Mouse (Mus musculus): ENCODE data around the gene Akr1b8. TPM values are rescaled to one million over a fixed set of nuclear protein-coding genes. Genes with fewer than 3 reads are reported as not detected.

Akr1b8 gene
- polyA plus RNA-seq (2016; fragmentation: Nextera tagmentation; extraction: Ambion mirVana), result 27.2 and 29.1 TPM in 2 replicates

DNA sequence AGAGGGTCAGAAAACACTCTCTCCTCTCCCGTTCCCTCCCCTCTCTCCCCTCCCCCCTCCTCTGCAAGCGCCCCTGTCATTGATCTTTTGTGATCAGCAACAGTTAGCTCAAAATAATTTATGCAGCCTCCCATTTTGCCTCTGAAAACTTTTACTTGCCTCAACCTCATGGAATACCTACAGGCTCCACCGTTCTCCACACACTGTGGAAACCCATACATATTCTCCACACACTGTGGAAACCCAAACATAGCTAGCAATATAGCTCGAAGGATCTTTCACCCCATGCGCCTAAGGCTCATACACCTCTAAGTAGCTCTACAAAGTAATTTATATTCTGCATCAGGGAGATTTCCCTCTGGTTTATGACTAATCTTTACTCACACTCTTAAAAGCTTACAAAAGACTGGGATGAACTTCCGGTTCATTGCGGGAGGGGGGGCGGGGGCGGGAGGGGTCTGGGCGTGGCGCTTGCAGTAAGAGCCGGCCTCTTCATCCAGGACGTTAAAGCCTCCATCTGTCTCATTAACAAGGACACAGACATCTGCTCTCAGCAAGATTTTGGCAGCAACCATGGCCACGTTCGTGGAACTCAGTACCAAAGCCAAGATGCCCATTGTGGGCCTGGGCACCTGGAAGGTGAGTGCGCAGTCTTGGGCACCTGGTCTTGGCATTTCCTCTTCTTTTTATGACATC is at the start of gene Akr1b8:
Gene Akr1b8, plus strand, starts transcription at position 462 of the 696 bp plus-strand sequence.
- Histone ChIP-seq H3K9me3 (no peaks in the 10 kb centered on the region), H3K27me3 (ENCODE audit: insufficient read depth, poor library complexity, severe bottlenecking) (no peaks in the 10 kb centered on the region), H3K27ac (peak within 1 kb of the TSS; percentile 87), H3K4me3 (peak within 1 kb of the TSS; percentile 49), H3K4me1 (replicated peaks) (peaks cover 27% of the 10 kb centered on the region), H3K36me3 (peaks cover 8% of the 10 kb centered on the region; the same call in 1 of the 2 replicates)
- WGBS, result 16% methylated on average over 16 of the region's 16 CpGs
- peak; percentile 56 for DNase-seq (ENCODE audit: low spot score)

GRCm38 (mm10) chr6:34304675-34305241 is 49.2 kb upstream of the Akr1b8 start:
- Histone ChIP-seq H3K27me3 (ENCODE audit: insufficient read depth, poor library complexity, severe bottlenecking) (no peaks in the 10 kb centered on the region), H3K27ac (no peak overlapping the region), H3K9me3 (no peaks in the 10 kb centered on the region), H3K4me1 (replicated peaks) (no peaks in the 10 kb centered on the region), H3K36me3 (peaks cover 74% of the 10 kb centered on the region), H3K4me3 (no peak overlapping the region)
- WGBS, result 86% methylated on average over 10 of the region's 10 CpGs
- DNase-seq (ENCODE audit: low spot score), result no peak

- H3K4me1 ChIP-seq (replicated peaks), result no peaks in the 10 kb centered on the region
- 91% methylated on average over 6 of the region's 6 CpGs for WGBS
- no peak overlapping the region for H3K27ac ChIP-seq
- no peaks in the 10 kb centered on the region for H3K9me3 ChIP-seq
- H3K36me3 ChIP-seq, result peaks cover 94% of the 10 kb centered on the region
- H3K27me3 ChIP-seq (ENCODE audit: insufficient read depth, poor library complexity, severe bottlenecking), result no peaks in the 10 kb centered on the region
- no peak for DNase-seq (ENCODE audit: low spot score)
- H3K4me3 ChIP-seq, result no peak overlapping the region
Observed at GRCm38 (mm10) chr6:34306797-34307196, 47.1 kb upstream of the Akr1b8 start.

- no peak for DNase-seq (ENCODE audit: low spot score)
- Histone ChIP-seq H3K27me3 (ENCODE audit: insufficient read depth, poor library complexity, severe bottlenecking) (no peaks in the 10 kb centered on the region), H3K27ac (no peak overlapping the region), H3K9me3 (no peaks in the 10 kb centered on the region), H3K36me3 (peaks cover 97% of the 10 kb centered on the region), H3K4me1 (replicated peaks) (peaks cover 14% of the 10 kb centered on the region; the same call in 1 of the 2 replicates), H3K4me3 (no peak overlapping the region)
- WGBS, result 95% methylated on average over 6 of the region's 6 CpGs
Observed at GRCm38 (mm10) chr6:34309526-34309925, 44.4 kb upstream of the Akr1b8 start.

- Histone ChIP-seq H3K27ac (no peak overlapping the region), H3K4me1 (replicated peaks) (peaks cover 20% of the 10 kb centered on the region), H3K36me3 (peaks cover 95% of the 10 kb centered on the region), H3K27me3 (ENCODE audit: insufficient read depth, poor library complexity, severe bottlenecking) (no peaks in the 10 kb centered on the region), H3K4me3 (no peak overlapping the region), H3K9me3 (no peaks in the 10 kb centered on the region)
- no peak for DNase-seq (ENCODE audit: low spot score)
- 94% methylated on average over 11 of the region's 11 CpGs for WGBS
Observed at GRCm38 (mm10) chr6:34310023-34310595, 43.8 kb upstream of the Akr1b8 start.

GRCm38 (mm10) chr6:34313386-34313785 is 40.5 kb upstream of the Akr1b8 start:
- peaks cover 62% of the 10 kb centered on the region for H3K36me3 ChIP-seq
- H3K4me3 ChIP-seq, result no peak overlapping the region
- 83% methylated on average over 9 of the region's 9 CpGs for WGBS
- H3K27me3 ChIP-seq (ENCODE audit: insufficient read depth, poor library complexity, severe bottlenecking), result peaks cover 3% of the 10 kb centered on the region; the same call in 1 of the 2 replicates
- H3K4me1 ChIP-seq (replicated peaks), result peaks cover 40% of the 10 kb centered on the region
- H3K9me3 ChIP-seq, result no peaks in the 10 kb centered on the region
- DNase-seq (ENCODE audit: low spot score), result no peak
- no peak overlapping the region for H3K27ac ChIP-seq

DNA sequence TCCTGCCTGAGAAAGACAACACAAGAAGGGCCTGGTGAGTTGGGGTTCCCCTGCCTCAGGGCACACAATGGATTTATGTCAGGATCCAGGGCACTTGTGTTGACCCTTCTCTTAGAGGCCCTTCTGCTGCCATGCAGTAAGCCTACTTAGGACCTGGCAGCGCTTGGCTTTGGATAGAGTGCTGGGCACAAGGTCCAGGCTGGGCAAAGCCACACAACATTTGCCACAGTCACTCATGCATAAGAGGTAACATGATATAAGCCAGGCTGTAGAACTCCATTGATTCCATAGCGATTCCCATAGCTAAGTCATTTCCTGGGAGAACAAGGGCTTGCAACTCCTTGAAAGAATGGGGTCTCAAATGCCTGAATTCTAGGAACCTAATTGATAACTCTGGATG is 40.0 kb upstream of the Akr1b8 start:
- Histone ChIP-seq H3K36me3 (peaks cover 57% of the 10 kb centered on the region), H3K27ac (no peak overlapping the region), H3K27me3 (ENCODE audit: insufficient read depth, poor library complexity, severe bottlenecking) (peaks cover 6% of the 10 kb centered on the region; the same call in 1 of the 2 replicates), H3K4me1 (replicated peaks) (peaks cover 40% of the 10 kb centered on the region), H3K9me3 (no peaks in the 10 kb centered on the region), H3K4me3 (no peak overlapping the region)
- DNase-seq (ENCODE audit: low spot score), result no peak
- WGBS, result 90% methylated on average over 2 of the region's 2 CpGs

DNA sequence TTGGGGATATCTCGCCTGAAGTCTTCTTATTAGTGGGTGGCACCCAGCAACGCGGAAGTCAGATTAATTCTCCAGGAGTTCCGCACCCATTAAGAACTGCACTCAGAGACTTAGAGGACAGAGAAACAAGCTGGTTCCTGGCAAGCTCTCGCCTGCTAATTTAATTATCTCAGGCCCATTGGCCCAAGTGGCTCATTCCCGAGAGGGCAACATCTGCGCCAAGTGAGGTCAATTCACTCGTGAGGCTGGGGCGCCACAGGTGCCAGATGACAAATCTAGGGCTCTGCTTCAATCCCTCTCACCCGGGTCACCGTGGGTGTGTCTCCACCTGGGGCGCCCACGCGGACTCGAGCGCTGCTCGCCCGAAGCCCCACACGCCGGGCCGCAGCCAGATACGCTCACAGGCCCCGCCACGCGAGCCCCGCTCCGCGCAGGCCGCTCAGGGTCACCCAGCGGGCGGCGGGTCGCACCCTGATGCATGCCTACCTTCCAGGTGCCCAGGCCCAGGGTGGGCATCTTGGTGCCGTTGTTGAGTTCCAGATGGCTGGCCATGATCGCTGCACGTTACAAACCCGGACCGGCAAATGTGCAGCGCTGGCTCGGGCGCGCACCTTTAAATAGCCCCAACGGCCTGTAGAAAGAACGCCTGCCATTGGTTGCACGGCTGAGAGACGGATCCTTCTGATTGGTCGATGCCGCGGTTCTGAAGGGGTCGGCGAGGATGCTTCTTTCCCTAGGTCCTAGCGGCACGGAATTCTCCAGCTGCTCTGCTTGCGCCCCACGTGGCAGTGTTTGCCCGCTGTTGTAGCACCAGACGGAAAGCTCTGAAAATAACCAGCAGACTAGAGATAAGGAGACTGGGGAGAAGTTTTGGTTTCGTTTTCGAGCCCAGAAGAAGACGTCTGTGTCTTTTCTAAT is 36.8 kb upstream of the Akr1b8 start, which contains the start of gene Akr1b3:
Gene Akr1b3, minus strand, starts transcription at position 625 of the 918 bp plus-strand sequence.
- peaks cover 6% of the 10 kb centered on the region; the same call in 1 of the 2 replicates for H3K27me3 ChIP-seq (ENCODE audit: insufficient read depth, poor library complexity, severe bottlenecking)
- peak within 1 kb of the TSS; percentile 93 for H3K27ac ChIP-seq
- WGBS, result 1% methylated on average over 60 of the region's 60 CpGs

GRCm38 (mm10) chr6:34318172-34318571 is 35.7 kb upstream of the Akr1b8 start:
- Histone ChIP-seq H3K27me3 (ENCODE audit: insufficient read depth, poor library complexity, severe bottlenecking) (peaks cover 6% of the 10 kb centered on the region; the same call in 1 of the 2 replicates), H3K4me3 (0 out of 2 replicates have a peak overlapping the region, but pooled peaks have one; percentile 83), H3K36me3 (peaks cover 17% of the 10 kb centered on the region; the same call in 1 of the 2 replicates), H3K27ac (no peak overlapping the region), H3K9me3 (no peaks in the 10 kb centered on the region), H3K4me1 (replicated peaks) (peaks cover 39% of the 10 kb centered on the region)
- DNase-seq (ENCODE audit: low spot score), result no peak
- WGBS, result 69% methylated on average over 5 of the region's 5 CpGs

More for the DNA sequence above, 36.8 kb upstream of the Akr1b8 start, which contains the start of gene Akr1b3:
- H3K9me3 ChIP-seq, result no peaks in the 10 kb centered on the region
- peak; percentile 94 for DNase-seq (ENCODE audit: low spot score)
- H3K4me1 ChIP-seq (replicated peaks), result peaks cover 40% of the 10 kb centered on the region
- H3K4me3 ChIP-seq, result peak within 1 kb of the TSS; percentile 83
- H3K36me3 ChIP-seq, result peaks cover 25% of the 10 kb centered on the region

DNA sequence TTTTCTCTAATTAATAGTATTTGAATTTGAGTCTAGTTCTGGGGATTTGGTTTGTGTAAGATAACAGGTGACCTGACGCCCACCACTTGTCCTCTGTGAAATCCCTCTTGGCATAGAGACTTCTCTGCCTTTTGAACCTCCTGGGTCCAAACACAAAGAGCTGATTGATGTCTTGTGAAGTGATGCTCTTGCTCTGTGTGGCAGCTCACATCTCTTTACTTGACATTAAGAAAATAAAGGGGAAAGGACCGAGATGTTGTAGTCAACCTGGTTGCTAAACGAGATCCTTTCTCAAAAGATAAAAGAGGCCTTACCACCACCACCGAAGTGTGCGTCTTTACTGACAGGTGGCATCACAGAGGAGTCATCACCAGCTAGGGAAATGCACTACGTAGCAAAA is 35.3 kb upstream of the Akr1b8 start:
- peaks cover 6% of the 10 kb centered on the region; the same call in 1 of the 2 replicates for H3K27me3 ChIP-seq (ENCODE audit: insufficient read depth, poor library complexity, severe bottlenecking)
- no peak overlapping the region for H3K4me3 ChIP-seq
- H3K36me3 ChIP-seq, result peaks cover 12% of the 10 kb centered on the region; the same call in 1 of the 2 replicates
- no peaks in the 10 kb centered on the region for H3K9me3 ChIP-seq
- H3K27ac ChIP-seq, result no peak overlapping the region
- DNase-seq (ENCODE audit: low spot score), result no peak
- H3K4me1 ChIP-seq (replicated peaks), result peaks cover 34% of the 10 kb centered on the region
- WGBS, result 61% methylated on average over 6 of the region's 6 CpGs

GRCm38 (mm10) chr6:34322121-34322520 is 31.8 kb upstream of the Akr1b8 start:
- DNase-seq (ENCODE audit: low spot score), result no peak
- WGBS, result 92% methylated on average over 7 of the region's 7 CpGs
- Histone ChIP-seq H3K4me3 (no peak overlapping the region), H3K4me1 (replicated peaks) (peaks cover under 1% of the 10 kb centered on the region; the same call in 1 of the 2 replicates), H3K27ac (no peak overlapping the region), H3K36me3 (no peaks in the 10 kb centered on the region), H3K27me3 (ENCODE audit: insufficient read depth, poor library complexity, severe bottlenecking) (peaks cover 6% of the 10 kb centered on the region; the same call in 1 of the 2 replicates), H3K9me3 (no peaks in the 10 kb centered on the region)

DNA sequence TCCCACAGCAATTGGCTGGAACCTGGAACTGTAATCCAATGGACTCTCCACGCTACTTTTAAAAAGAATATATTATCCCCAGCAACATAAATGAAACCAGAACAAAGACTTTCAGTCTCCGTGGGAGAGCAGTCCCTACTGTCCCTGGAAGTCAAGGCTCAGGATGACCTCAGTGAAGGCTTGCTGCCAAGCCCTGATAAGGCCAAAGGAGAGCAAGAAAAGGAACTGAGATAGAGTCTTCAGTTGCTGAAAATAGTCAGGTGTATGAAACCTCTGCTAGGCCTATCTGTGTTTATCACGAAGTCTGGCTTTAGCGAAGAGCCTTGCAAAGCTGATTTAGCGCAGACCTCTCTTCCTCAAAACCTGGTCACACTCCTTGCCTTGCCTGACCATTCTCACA is 22.5 kb upstream of the Akr1b8 start:
- H3K4me3 ChIP-seq, result no peak overlapping the region
- no peak for DNase-seq (ENCODE audit: low spot score)
- 91% methylated on average over 5 of the region's 5 CpGs for WGBS
- H3K27me3 ChIP-seq (ENCODE audit: insufficient read depth, poor library complexity, severe bottlenecking), result no peaks in the 10 kb centered on the region
- no peak overlapping the region for H3K27ac ChIP-seq
- no peaks in the 10 kb centered on the region for H3K36me3 ChIP-seq
- no peaks in the 10 kb centered on the region for H3K9me3 ChIP-seq
- H3K4me1 ChIP-seq (replicated peaks), result no peaks in the 10 kb centered on the region
